Mouse (Mus musculus) forebrain, embryonic 11.5 days (tissue): ENCODE data around the gene Cdh5. TPM values are rescaled to one million over a fixed set of nuclear protein-coding genes. Genes with fewer than 3 reads are reported as not detected.

Experiments
- ATAC-seq: fragments of 200-750 bp; cut with Nextera tagmentation; replicated peaks from 2 replicates; pipeline ENCODE4 v1.8.0; 2017; ENCODE audit warnings: moderate TSS enrichment; ENCODE audit not compliant: low FRiP score
- DNase-seq: peaks from one replicate; pipeline ENCODE4 v3.0.0-alpha.2; 2017; ENCODE audit warnings: low spot score
- H3K27ac ChIP-seq: fragments of 300-500 bp; sonication (generic); 2 replicates; pipeline ENCODE4 v1.5.1; 2014; ENCODE audit warnings: low read depth, low read length
- H3K27me3 ChIP-seq: fragments of 300-500 bp; sonication (generic); 2 replicates; pipeline ENCODE4 v1.6.1; 2014; ENCODE audit warnings: mild to moderate bottlenecking, low read length, mixed read lengths; ENCODE audit not compliant: control insufficient read depth, insufficient read depth
- H3K36me3 ChIP-seq: fragments of 300-500 bp; sonication (generic); 2 replicates; pipeline ENCODE4 v1.6.1; 2014; ENCODE audit warnings: mild to moderate bottlenecking, low read length, moderate library complexity, mixed read lengths; ENCODE audit not compliant: control insufficient read depth, insufficient read depth
- H3K4me1 ChIP-seq: fragments of 300-500 bp; sonication (generic); replicated peaks from 2 replicates; pipeline ENCODE4 v1.6.1; 2014; ENCODE audit warnings: low read length, mixed read lengths; ENCODE audit not compliant: control insufficient read depth, insufficient read depth
- H3K4me2 ChIP-seq: fragments of 300-500 bp; sonication (generic); 2 replicates; pipeline ENCODE4 v1.6.1; 2014; ENCODE audit warnings: low read depth, mild to moderate bottlenecking, low read length, moderate library complexity, mixed read lengths; ENCODE audit not compliant: severe bottlenecking
- H3K4me3 ChIP-seq: fragments of 300-500 bp; sonication (generic); 2 replicates; pipeline ENCODE4 v1.5.1; 2014; ENCODE audit warnings: low read depth, low read length
- H3K9ac ChIP-seq: fragments of 300-500 bp; sonication (generic); 2 replicates; pipeline ENCODE4 v1.6.1; 2014; ENCODE audit warnings: low read length
- H3K9me3 ChIP-seq: fragments of 300-500 bp; sonication (generic); 2 replicates; pipeline ENCODE4 v1.6.1; 2016; ENCODE audit warnings: low read length, mixed read lengths; ENCODE audit not compliant: control insufficient read depth
- WGBS: fragments of 180-500 bp; shearing (Covaris S2); extraction: QIAGEN DNeasy Blood & Tissue Kit; methylation state at CpG from one replicate; pipeline ENCODE4 v1.1.7; 2014; 5-methylcytosine and 5-hydroxymethylcytosine counted together
- polyA plus RNA-seq: library from polyadenylated mRNA; unstranded; fragments of >200 nt; fragmentation: Nextera tagmentation; extraction: Ambion mirVana; gene quantifications from 2 replicates; pipeline ENCODE4 v1.2.1, GENCODE M21; 2014

Gene Cdh5
- polyA plus RNA-seq, 1 experiment from 2014 or later, result 13.2 TPM

- Histone ChIP-seq H3K4me2 (no peak overlapping the region), H3K9me3 (no peaks in the 10 kb centered on the region), H3K4me1 (no peaks in the 10 kb centered on the region), H3K36me3 (no peaks in the 10 kb centered on the region), H3K27ac (no peak overlapping the region), H3K4me3 (no peak overlapping the region), H3K9ac (no peak overlapping the region), H3K27me3 (no peaks in the 10 kb centered on the region)
- no peak for ATAC-seq
- no peak for DNase-seq
- 87% methylated on average over 12 of the region's 12 CpGs for WGBS
Observed at GRCm38 (mm10) chr8:104121640-104122416, 20.4 kb downstream of the Cdh5 start.

- Histone ChIP-seq H3K4me1 (no peaks in the 10 kb centered on the region), H3K27ac (no peak overlapping the region), H3K27me3 (no peaks in the 10 kb centered on the region), H3K9me3 (no peaks in the 10 kb centered on the region), H3K4me2 (no peak overlapping the region), H3K36me3 (no peaks in the 10 kb centered on the region), H3K4me3 (no peak overlapping the region), H3K9ac (no peak overlapping the region)
- no peak for ATAC-seq
- 92% methylated on average over 2 of the region's 2 CpGs for WGBS
- DNase-seq, result no peak
Observed at GRCm38 (mm10) chr8:104123080-104123657, 21.7 kb downstream of the Cdh5 start.

DNA sequence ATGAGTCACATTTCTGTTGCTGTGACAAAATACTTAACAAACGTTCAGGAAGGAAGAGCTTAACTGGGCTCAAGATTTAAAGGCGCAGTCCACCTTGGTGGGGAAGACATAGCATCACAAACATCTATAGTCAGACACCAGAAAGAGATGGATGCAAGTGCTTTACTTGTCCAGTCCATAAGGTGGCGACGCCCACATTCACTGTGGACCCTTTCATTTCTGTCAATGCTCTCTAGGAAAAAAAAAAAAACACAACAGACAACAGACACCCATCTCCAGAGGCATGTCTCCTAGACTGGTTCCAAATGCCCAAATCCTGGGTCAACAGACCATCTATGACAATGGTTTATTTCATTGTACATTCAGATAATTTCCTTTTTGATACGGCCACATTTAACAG lies 23.1 kb downstream of the Cdh5 start:
- no peaks in the 10 kb centered on the region for H3K4me1 ChIP-seq
- ATAC-seq, result no peak
- H3K36me3 ChIP-seq, result no peaks in the 10 kb centered on the region
- WGBS, result 89% methylated on average over 5 of the region's 5 CpGs
- no peak overlapping the region for H3K4me3 ChIP-seq
- no peak overlapping the region for H3K4me2 ChIP-seq
- H3K9ac ChIP-seq, result no peak overlapping the region
- no peak overlapping the region for H3K27ac ChIP-seq
- H3K27me3 ChIP-seq, result no peaks in the 10 kb centered on the region
- DNase-seq, result no peak
- H3K9me3 ChIP-seq, result no peaks in the 10 kb centered on the region

GRCm38 (mm10) chr8:104127160-104127883 lies 25.9 kb downstream of the Cdh5 start:
- WGBS, result 83% methylated on average over 4 of the region's 4 CpGs
- H3K36me3 ChIP-seq, result no peaks in the 10 kb centered on the region
- no peaks in the 10 kb centered on the region for H3K4me1 ChIP-seq
- H3K9ac ChIP-seq, result no peak overlapping the region
- no peaks in the 10 kb centered on the region for H3K27me3 ChIP-seq
- H3K4me2 ChIP-seq, result no peak overlapping the region
- no peak overlapping the region for H3K27ac ChIP-seq
- DNase-seq, result no peak
- ATAC-seq, result no peak
- no peak overlapping the region for H3K4me3 ChIP-seq
- H3K9me3 ChIP-seq, result no peaks in the 10 kb centered on the region

DNA sequence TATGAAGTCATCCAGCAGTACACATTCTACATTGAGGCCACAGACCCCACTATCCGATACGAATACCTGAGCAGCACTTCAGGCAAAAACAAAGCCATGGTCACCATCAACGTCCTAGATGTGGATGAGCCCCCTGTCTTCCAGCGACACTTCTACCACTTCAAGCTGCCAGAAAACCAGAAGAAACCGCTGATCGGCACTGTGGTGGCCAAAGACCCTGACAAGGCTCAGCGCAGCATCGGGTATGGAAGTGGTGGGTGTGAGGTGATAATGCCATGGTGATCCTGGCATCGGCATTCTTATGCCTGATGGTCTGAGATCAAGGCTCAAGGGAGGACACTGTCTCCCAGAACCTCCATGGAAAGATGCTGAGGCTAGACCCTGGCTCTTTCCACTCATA lies 29.5 kb downstream of the Cdh5 start:
- no peaks in the 10 kb centered on the region for H3K27me3 ChIP-seq
- no peak overlapping the region for H3K27ac ChIP-seq
- no peak overlapping the region for H3K9ac ChIP-seq
- 90% methylated on average over 9 of the region's 9 CpGs for WGBS
- no peaks in the 10 kb centered on the region for H3K36me3 ChIP-seq
- ATAC-seq (no peak), DNase-seq (no peak)
- no peak overlapping the region for H3K4me2 ChIP-seq
- H3K9me3 ChIP-seq, result no peaks in the 10 kb centered on the region
- no peak overlapping the region for H3K4me3 ChIP-seq
- no peaks in the 10 kb centered on the region for H3K4me1 ChIP-seq

DNA sequence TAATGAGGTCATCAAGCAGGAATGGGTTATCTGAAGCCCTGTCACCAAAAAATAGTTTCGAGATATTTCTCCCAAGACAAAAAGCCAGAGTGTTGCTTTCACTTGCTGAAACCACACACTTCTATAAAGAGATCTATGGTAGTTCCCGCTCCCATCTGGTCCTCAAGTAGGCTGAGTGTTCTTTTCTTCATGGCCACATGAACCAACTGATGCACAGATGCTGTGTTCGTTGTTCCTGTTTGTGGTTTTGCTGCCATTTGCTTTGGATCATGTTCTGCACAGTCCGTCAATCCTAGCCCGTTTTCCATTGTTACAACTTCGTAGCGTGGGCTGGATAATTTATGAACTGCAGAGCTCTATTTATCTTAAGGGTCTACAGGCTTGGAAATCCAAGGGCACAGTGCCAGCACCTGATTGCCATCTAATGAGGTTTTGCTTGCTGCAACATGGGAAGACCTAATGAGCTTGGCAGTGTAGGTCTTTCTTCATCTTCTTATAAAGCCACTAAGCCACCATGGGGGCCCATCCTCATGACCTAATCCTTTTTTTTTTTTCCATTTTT lies 30.1 kb downstream of the Cdh5 start:
- DNase-seq, result no peak

DNA sequence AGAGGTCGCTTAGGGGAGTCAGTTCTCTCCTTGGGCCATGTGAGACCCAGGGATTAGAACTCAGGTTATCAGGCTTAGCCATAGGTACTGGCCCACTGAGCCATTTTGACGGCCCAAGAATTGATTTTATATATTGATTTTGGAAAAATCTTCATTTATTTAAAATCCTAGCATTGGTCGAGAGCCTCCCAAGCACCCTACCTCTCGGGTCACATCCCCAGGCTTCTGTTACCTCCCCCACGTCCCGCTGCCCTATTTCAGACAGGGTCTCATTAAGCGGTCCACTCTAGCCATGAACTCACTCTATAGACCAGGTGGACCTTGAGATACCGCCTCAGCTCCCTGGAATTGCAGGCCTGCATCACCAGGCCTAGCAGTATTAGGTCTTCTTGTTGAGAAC lies 33.1 kb downstream of the Cdh5 start:
- Histone ChIP-seq H3K4me1 (no peaks in the 10 kb centered on the region), H3K36me3 (no peaks in the 10 kb centered on the region), H3K9me3 (no peaks in the 10 kb centered on the region), H3K4me2 (no peak overlapping the region), H3K27ac (no peak overlapping the region), H3K27me3 (no peaks in the 10 kb centered on the region), H3K4me3 (no peak overlapping the region), H3K9ac (no peak overlapping the region)
- 92% methylated on average over 8 of the region's 8 CpGs for WGBS
- ATAC-seq (no peak), DNase-seq (no peak)

More for the DNA sequence above, 30.1 kb downstream of the Cdh5 start:
- Histone ChIP-seq H3K27ac (no peak overlapping the region), H3K4me3 (no peak overlapping the region), H3K4me1 (no peaks in the 10 kb centered on the region), H3K27me3 (no peaks in the 10 kb centered on the region), H3K4me2 (no peak overlapping the region), H3K9ac (no peak overlapping the region), H3K36me3 (no peaks in the 10 kb centered on the region), H3K9me3 (no peaks in the 10 kb centered on the region)
- WGBS, result 91% methylated on average over 7 of the region's 7 CpGs
- no peak for ATAC-seq

DNA sequence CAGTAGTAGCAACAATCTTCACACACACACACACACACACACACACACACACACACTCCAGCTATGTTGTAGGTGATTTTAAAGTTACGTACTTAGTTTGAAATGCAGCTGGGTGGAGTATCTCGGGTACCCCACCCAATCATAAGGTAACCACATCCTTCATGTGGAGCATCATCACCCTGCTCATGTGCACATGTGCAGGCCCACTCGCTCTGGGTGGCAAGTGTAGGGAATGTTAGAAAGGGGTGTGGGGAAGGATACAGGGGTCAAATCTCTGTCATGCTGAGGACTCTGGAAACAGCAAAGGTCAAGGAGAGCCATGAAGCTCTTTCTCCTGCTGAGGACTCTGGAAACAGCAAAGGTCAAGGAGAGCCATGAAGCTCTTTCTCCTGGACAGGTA lies 34.9 kb downstream of the Cdh5 start:
- ATAC-seq, result no peak
- no peaks in the 10 kb centered on the region for H3K9me3 ChIP-seq
- no peak for DNase-seq

More for the DNA sequence above, 34.9 kb downstream of the Cdh5 start:
- Histone ChIP-seq H3K4me3 (no peak overlapping the region), H3K36me3 (no peaks in the 10 kb centered on the region), H3K27ac (no peak overlapping the region), H3K9ac (no peak overlapping the region), H3K4me2 (no peak overlapping the region), H3K4me1 (no peaks in the 10 kb centered on the region), H3K27me3 (no peaks in the 10 kb centered on the region)
- WGBS, result 89% methylated on average over 3 of the region's 3 CpGs
